In the genomic region with DNA sequence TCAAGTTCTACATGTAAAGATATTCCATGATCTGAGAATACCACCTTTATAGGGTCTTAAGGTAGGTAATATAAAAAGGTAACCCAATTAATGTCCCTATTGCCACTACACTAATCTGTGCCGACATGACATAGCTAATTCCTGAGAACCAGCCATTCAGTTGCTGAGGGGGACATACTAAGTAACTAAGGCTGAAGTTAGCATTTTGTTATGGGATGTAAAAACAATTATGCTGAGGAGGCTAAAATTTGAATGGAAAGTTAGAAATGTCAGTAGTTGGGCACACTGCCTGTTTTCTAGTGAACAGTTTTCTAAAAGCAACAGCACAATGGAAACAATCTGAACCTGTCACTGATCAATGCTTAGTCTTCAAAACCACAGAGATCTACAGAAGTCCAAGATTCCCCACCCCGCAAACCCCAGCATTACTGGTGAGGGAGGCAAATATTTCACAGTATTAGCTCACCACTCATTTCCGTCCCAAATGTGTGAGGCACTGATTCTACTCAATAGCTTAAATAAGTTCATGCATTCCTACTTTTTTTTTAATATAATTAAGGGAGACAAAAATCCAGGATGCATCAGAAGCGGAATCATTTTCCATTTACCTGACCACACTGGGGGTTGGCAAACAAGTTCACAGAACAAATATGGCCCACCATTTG, we compare ENCODE assay signal across 16 mouse cellular contexts.
"Had no signal": no experiment of that assay in that cellular context is flagged by ENCODE, and none has a peak within 500 bp of the region (broad histone marks: within the 10 kb centered on the region; RNA-seq: fewer than 3 reads in every experiment).

No protein-coding gene starts in this region.

- H3K9ac ChIP-seq: kidney, embryonic 15.5 days; liver, embryonic 13.5 days; neural tube, embryonic 12.5 days; neural tube, embryonic 15.5 days had no signal

- H3K9me3 ChIP-seq: kidney, embryonic 15.5 days; liver, embryonic 13.5 days; midbrain, embryonic 10.5 days; neural tube, embryonic 12.5 days; neural tube, embryonic 15.5 days had no signal

- H3K4me3 ChIP-seq: kidney, embryonic 15.5 days; liver, embryonic 13.5 days; megakaryocyte, embryonic 14.5 days; midbrain, embryonic 10.5 days; neural tube, embryonic 12.5 days; neural tube, embryonic 15.5 days had no signal

- H3K4me2 ChIP-seq: kidney, embryonic 15.5 days; liver, embryonic 13.5 days; neural tube, embryonic 12.5 days; neural tube, embryonic 15.5 days had no signal

- H3K27ac ChIP-seq: kidney, embryonic 15.5 days; liver, embryonic 13.5 days; midbrain, embryonic 10.5 days; neural tube, embryonic 12.5 days; neural tube, embryonic 15.5 days had no signal

- DNase-seq: kidney, adult 11 months; kidney, adult 8-10 months; kidney, postnatal 10 days; kidney, postnatal 36 days; liver, embryonic 13.5 days; lung, adult 2 months; lung, postnatal 36 days; midbrain, embryonic 14.5 days; right cerebral cortex, adult 18-20 months; thymus, adult 18-20 months; thymus, postnatal 36 days had no signal

- H3K27me3 ChIP-seq: kidney, embryonic 15.5 days; liver, embryonic 13.5 days; neural tube, embryonic 12.5 days; neural tube, embryonic 15.5 days had no signal

- H3K4me1 ChIP-seq: liver, embryonic 13.5 days; megakaryocyte, embryonic 14.5 days; midbrain, embryonic 10.5 days; neural tube, embryonic 12.5 days; neural tube, embryonic 15.5 days had no signal
